Mouse (Mus musculus) liver, embryonic 14.5 days (tissue): ENCODE measurements at regions not wholly inside any gene's neighbourhood (a gene's known extent, or its start where the extent isn't known, plus 50 kb on each side); places are given as distances from the start of the nearest gene placed in this dataset.

Experiments used
- ATAC-seq: fragments of 200-750 bp; cut with Nextera tagmentation; 2 replicates; pipeline ENCODE4 v1.8.0; 2017; ENCODE audit warnings: moderate number of reproducible peaks, mild to moderate bottlenecking, moderate library complexity; ENCODE audit not compliant: insufficient read depth
- DNase-seq, 3 experiments: peaks; one replicate each; pipeline ENCODE4 v3.0.0-alpha.2; 2012 to 2013; ENCODE audit warnings: low read depth in 3 of 3, low spot score in 3 of 3
- H3K27ac ChIP-seq: fragments of 300-500 bp; sonication (generic); 2 replicates; pipeline ENCODE4 v1.5.1; 2014; ENCODE audit warnings: moderate library complexity, mild to moderate bottlenecking, control low read depth, inconsistent platforms
- H3K27me3 ChIP-seq: fragments of 300-500 bp; sonication (generic); 2 replicates; pipeline ENCODE4 v1.6.1; 2014; ENCODE audit warnings: mild to moderate bottlenecking, low read length, moderate library complexity; ENCODE audit not compliant: control insufficient read depth, insufficient read depth
- H3K36me3 ChIP-seq: fragments of 300-500 bp; sonication (generic); replicated peaks from 2 replicates; pipeline ENCODE4 v1.6.1; 2014; ENCODE audit warnings: low read depth; ENCODE audit not compliant: control insufficient read depth, insufficient read depth
- H3K4me1 ChIP-seq, 2 experiments: fragments of 200-500 bp in 1 of 2; fragments of 300-500 bp in 1 of 2; sonication (generic) in 1 of 2; replicated peaks; 2 replicates each; pipeline ENCODE4 v1.6.1; 2012 to 2014; ENCODE audit warnings: antibody characterized with exemption in 1 of 2, inconsistent platforms in 1 of 2, low read length in 1 of 2; ENCODE audit not compliant: control insufficient read depth in 2 of 2, insufficient read depth in 2 of 2
- H3K4me2 ChIP-seq: fragments of 300-500 bp; sonication (generic); 2 replicates; pipeline ENCODE4 v1.6.1; 2014; ENCODE audit warnings: low read depth, mild to moderate bottlenecking, control low read depth, moderate library complexity
- H3K4me3 ChIP-seq, 2 experiments: fragments of 200-500 bp in 1 of 2; fragments of 300-500 bp in 1 of 2; sonication (generic) in 1 of 2; 2 replicates each; pipeline ENCODE4 v1.5.1; 2012 to 2014; ENCODE audit warnings: low read depth in 2 of 2, low read length in 2 of 2, mild to moderate bottlenecking in 2 of 2, control low read depth in 1 of 2, inconsistent platforms in 1 of 2, moderate library complexity in 1 of 2; ENCODE audit not compliant: insufficient read depth in 1 of 2
- H3K9ac ChIP-seq: fragments of 300-500 bp; sonication (generic); replicated peaks from 2 replicates; pipeline ENCODE4 v1.6.1; 2014; ENCODE audit warnings: mild to moderate bottlenecking, control low read depth, moderate library complexity
- H3K9me3 ChIP-seq: fragments of 300-500 bp; sonication (generic); 2 replicates; pipeline ENCODE4 v1.6.1; 2016; ENCODE audit warnings: low read length, mixed read lengths; ENCODE audit not compliant: control insufficient read depth
- CTCF ChIP-seq: IDR thresholded peaks from 2 replicates; pipeline ENCODE4 v1.5.1; 2016; ENCODE audit warnings: antibody characterized with exemption, low read depth, control low read depth
- EP300 ChIP-seq: IDR thresholded peaks from 2 replicates; pipeline ENCODE4 v1.6.1; 2016; ENCODE audit warnings: antibody characterized with exemption, low read depth
- WGBS: fragments of 180-500 bp; shearing (Covaris S2); extraction: QIAGEN DNeasy Blood & Tissue Kit; methylation state at CpG from one replicate; pipeline ENCODE4 v1.1.7; 2014; ENCODE audit not compliant: insufficient replicate concordance; 5-methylcytosine and 5-hydroxymethylcytosine counted together

GRCm38 (mm10) chr11:34153749-34154525 is 54.0 kb downstream of the Foxi1 start:
- H3K4me2 ChIP-seq = no peak overlapping the region
- no peaks in the 10 kb centered on the region for H3K9me3 ChIP-seq
- no peak overlapping the region for H3K9ac ChIP-seq
- DNase-seq = no peak
- 54% methylated on average over 5 of the region's 5 CpGs for WGBS
- no peak for ATAC-seq
- TF ChIP-seq EP300 = no peak
- TF ChIP-seq CTCF = no peak
- no peaks in the 10 kb centered on the region for H3K4me1 ChIP-seq
- H3K27me3 ChIP-seq = no peaks in the 10 kb centered on the region
- no peak overlapping the region for H3K27ac ChIP-seq
- no peak overlapping the region for H3K4me3 ChIP-seq
- no peaks in the 10 kb centered on the region for H3K36me3 ChIP-seq

- no peak for ATAC-seq
These were observed 51.1 kb upstream of the 4930469K13Rik start for GRCm38 (mm10) chr11:34149370-34149976.

More at GRCm38 (mm10) chr11:34149370-34149976, 51.1 kb upstream of the 4930469K13Rik start:
- no peaks in the 10 kb centered on the region for H3K9me3 ChIP-seq
- no peak overlapping the region for H3K27ac ChIP-seq
- H3K4me3 ChIP-seq = no peak overlapping the region
- peak in 2 of 3 experiments; percentile 15 to 17 for DNase-seq
- H3K4me2 ChIP-seq = no peak overlapping the region
- 18% methylated on average over 5 of the region's 5 CpGs for WGBS
- no peaks in the 10 kb centered on the region for H3K27me3 ChIP-seq
- no peaks in the 10 kb centered on the region for H3K4me1 ChIP-seq
- H3K36me3 ChIP-seq = no peaks in the 10 kb centered on the region
- no peak overlapping the region for H3K9ac ChIP-seq
- peak; percentile 74 for TF ChIP-seq CTCF
- TF ChIP-seq EP300 = no peak
